Mouse (Mus musculus) heart, embryonic 10.5 days (tissue): ENCODE results near the gene Abtb1. TPM values are rescaled to one million over a fixed set of nuclear protein-coding genes. Genes with fewer than 3 reads are reported as not detected.

Experiments
- DNase-seq: peaks from one replicate; pipeline ENCODE4 v3.0.0-alpha.2; 2017; ENCODE audit warnings: low spot score
- H3K27ac ChIP-seq: fragments of 300-500 bp; sonication (generic); 2 replicates; pipeline ENCODE4 v1.5.1; 2016; ENCODE audit warnings: mild to moderate bottlenecking
- H3K27me3 ChIP-seq: fragments of 300-500 bp; sonication (generic); 2 replicates; pipeline ENCODE4 v1.6.1; 2016; ENCODE audit warnings: mild to moderate bottlenecking; ENCODE audit not compliant: poor library complexity, insufficient read depth, severe bottlenecking
- H3K36me3 ChIP-seq: fragments of 300-500 bp; sonication (generic); 2 replicates; pipeline ENCODE4 v1.6.1; 2016; ENCODE audit warnings: mild to moderate bottlenecking, moderate library complexity
- H3K4me1 ChIP-seq: fragments of 300-500 bp; sonication (generic); 2 replicates; pipeline ENCODE4 v1.6.1; 2016; ENCODE audit warnings: mild to moderate bottlenecking
- H3K4me3 ChIP-seq: fragments of 300-500 bp; sonication (generic); 2 replicates; pipeline ENCODE4 v1.5.1; 2016; ENCODE audit warnings: mild to moderate bottlenecking, moderate library complexity
- H3K9me3 ChIP-seq: fragments of 300-500 bp; sonication (generic); 2 replicates; pipeline ENCODE4 v1.6.1; 2016; ENCODE audit warnings: mild to moderate bottlenecking, moderate library complexity
- WGBS: fragments of 180-500 bp; shearing (Covaris S2); methylation state at CpG from one replicate; pipeline ENCODE4 v1.1.7; 2016; 5-methylcytosine and 5-hydroxymethylcytosine counted together
- polyA plus RNA-seq: library from polyadenylated mRNA; unstranded; fragments of >200 nt; fragmentation: Nextera tagmentation; extraction: Ambion mirVana; gene quantifications from 2 replicates; pipeline ENCODE4 v1.2.1, GENCODE M21; 2016

Abtb1 gene
- polyA plus RNA-seq: 20.9 and 23.5 TPM in 2 replicates

DNA sequence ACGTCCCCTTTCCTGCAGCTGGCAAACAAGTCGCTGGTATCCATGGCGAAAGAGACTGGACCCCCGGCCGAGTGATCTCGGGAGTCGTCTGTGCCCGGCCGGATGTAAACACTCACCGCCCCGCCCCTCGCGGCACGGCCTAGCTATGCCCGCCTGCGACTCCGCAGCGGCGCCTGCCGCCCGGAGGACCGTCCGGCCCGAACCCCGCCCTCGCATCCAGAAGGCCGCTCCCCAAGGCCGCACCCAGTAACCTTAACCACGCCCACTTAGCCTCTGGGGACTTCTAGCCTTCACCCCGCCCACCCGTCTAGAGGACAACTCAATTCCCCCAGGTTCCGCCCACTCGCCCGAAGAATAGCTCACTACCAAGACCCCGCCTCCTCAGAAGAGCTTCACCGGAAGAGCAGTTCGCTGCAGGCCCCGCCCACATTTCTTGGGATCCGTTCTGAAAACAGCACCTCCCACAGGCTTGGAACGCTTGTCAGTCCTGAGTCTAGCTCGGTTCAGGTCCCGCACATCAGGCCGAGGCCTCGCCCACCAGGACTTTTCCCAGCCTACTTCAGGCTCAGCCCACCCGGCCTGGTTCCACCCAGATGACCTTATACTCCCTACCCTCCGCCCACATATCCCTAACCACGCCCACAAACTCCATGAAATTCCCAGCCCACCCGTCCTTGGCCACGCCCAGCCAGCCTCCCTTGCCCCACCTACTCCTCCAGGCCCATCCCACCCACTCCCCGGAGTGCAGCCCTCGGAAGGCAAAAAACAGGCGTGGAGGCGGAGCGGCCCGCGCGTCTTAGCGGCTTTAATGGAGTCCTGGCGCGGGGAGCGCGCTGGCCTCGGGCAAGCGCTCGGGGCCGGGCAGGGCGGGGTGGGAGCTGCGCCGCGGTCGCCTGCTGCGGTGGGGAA lies at the start of gene Abtb1:
Gene Abtb1 (minus strand): TSS at position 204 of the 909 bp plus-strand sequence.
- peak; percentile 100 for DNase-seq
- Histone ChIP-seq H3K27me3 (no peaks in the 10 kb centered on the region), H3K27ac (peak within 1 kb of the TSS; percentile 93), H3K36me3 (peaks cover 25% of the 10 kb centered on the region), H3K4me1 (peaks cover 30% of the 10 kb centered on the region), H3K4me3 (peak within 1 kb of the TSS; percentile 78), H3K9me3 (no peaks in the 10 kb centered on the region)
- WGBS: under 1% methylated on average over 72 of the region's 72 CpGs

DNA sequence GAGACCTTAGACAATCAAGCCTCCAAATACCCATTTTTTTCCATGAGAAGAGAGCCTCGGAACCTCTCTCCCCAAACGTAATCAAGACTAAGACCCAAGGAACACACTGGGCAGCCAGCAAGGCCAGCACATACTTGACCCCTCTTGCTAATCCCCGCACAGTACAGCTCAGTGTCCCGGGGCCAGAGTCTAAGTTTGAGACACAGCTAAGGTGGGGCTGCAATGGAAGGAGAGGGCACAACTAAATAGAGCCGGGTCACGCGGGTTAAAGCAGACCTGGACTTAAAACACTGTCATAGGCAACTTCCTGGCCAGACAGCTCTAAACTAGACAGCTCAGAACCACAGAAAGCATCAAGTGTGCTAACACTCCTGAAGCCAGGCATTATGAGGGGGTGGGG lies 49.0 kb upstream of the Abtb1 start:
- 82% methylated on average over 7 of the region's 7 CpGs for WGBS
- Histone ChIP-seq H3K27ac (no peak overlapping the region), H3K9me3 (no peaks in the 10 kb centered on the region), H3K4me3 (no peak overlapping the region), H3K36me3 (peaks cover 100% of the 10 kb centered on the region), H3K27me3 (no peaks in the 10 kb centered on the region), H3K4me1 (0 out of 2 replicates have a peak, but pooled peaks cover 6% of the 10 kb centered on the region)
- no peak for DNase-seq

DNA sequence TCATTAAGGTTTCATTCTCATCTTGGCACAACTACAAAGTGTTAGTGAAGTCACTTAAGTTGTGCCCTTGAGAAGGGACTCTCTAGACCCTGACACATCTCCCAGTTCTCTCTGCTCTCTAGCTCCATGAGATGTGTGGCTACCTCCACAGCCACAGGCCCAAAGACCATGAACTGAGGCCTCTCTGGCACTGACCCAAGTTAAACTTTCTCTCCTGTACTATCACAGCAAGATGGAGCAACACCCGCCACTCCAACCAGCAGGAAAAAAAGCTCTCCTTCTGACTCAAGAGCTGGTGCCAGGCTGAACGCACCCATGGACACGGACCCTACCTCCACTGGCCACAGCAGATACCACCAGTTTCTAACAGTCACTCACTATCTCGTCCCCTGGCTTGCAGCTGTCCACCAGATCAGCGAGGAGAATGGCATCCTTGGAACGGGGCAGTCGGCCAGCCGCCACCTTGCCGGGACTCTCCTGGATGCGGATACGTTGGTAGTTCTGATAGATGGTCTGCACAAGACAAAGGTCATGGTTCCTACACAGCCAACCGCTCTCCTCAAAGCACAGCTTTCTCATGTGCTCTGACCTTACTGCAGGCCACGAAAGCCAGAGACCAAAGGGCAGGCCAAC lies 47.7 kb upstream of the Abtb1 start:
- H3K36me3 ChIP-seq: peaks cover 100% of the 10 kb centered on the region
- 90% methylated on average over 13 of the region's 13 CpGs for WGBS
- H3K4me3 ChIP-seq: no peak overlapping the region
- H3K4me1 ChIP-seq: no peaks in the 10 kb centered on the region
- H3K27ac ChIP-seq: no peak overlapping the region
- H3K27me3 ChIP-seq: no peaks in the 10 kb centered on the region
- no peak for DNase-seq
- no peaks in the 10 kb centered on the region for H3K9me3 ChIP-seq

DNA sequence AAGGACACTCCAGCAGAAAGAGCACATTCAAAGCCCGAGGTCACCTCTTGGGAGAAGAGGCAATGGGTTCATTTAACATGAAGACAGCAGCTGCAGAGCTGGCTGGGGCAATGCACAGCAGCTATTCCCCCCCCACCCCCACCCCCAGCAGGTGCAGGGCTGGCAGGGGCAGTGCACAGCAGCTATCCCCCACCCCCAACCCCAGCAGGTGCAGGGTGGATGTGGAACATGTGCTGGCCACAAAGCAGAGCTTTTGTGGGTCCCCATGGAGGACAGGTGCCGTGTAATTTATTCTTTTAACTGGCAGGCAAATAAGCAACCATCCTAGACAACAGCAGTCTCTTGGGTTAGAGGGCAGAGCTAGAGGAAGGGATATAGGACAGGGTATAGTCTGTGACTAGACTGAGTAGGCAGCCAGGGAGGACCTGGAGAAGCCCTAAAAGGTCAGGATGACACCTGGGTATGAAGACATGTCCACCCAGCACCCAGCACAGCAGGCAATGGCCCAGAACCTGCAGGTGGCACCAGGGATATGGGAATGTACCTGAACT lies 44.7 kb upstream of the Abtb1 start:
- no peak overlapping the region for H3K27ac ChIP-seq
- no peak for DNase-seq
- WGBS: 94% methylated on average over 2 of the region's 2 CpGs

DNA sequence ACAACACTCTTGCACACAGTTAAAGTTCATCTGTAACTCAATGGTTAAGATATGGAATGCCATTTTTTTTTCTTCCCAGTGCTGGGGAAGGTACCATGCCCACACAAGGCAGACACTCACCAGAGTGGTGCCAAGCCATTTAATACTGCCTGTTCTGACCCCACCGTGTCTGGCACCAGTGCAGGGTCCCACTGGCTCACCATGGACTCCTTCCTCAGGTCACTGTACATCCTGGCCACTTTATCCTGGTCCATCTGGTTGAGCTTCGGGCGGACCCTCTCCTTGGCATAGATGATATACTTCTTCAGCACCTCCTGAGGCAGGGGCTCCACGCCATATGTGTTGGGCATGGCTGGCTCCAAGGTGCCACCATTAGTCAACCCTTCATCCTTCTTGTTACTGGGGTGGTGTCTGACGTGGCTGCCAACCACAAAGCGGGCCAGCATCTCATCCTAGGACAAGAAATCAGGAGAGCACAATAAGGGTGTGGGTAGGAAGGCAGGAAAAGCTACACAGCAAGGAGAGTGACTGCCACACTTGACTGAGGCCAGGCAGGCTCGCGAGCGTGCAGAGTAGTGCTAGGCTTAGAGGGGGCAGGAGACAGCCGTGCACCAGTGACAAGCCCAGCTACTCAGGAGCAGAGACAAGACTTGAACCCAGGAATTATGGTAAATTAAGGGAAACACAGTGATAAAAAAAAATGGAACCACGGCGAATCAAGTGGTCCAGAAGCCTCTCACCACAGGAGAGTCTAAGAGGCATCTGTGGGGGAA lies 44.0 kb upstream of the Abtb1 start:
- Histone ChIP-seq H3K4me1 (no peaks in the 10 kb centered on the region), H3K27me3 (no peaks in the 10 kb centered on the region), H3K36me3 (peaks cover 99% of the 10 kb centered on the region), H3K9me3 (no peaks in the 10 kb centered on the region), H3K4me3 (no peak overlapping the region), H3K27ac (no peak overlapping the region)
- DNase-seq: no peak
- 93% methylated on average over 12 of the region's 12 CpGs for WGBS

More for the DNA sequence above, 44.7 kb upstream of the Abtb1 start:
- H3K4me1 ChIP-seq: no peaks in the 10 kb centered on the region
- no peak overlapping the region for H3K4me3 ChIP-seq
- H3K9me3 ChIP-seq: no peaks in the 10 kb centered on the region
- no peaks in the 10 kb centered on the region for H3K27me3 ChIP-seq
- peaks cover 100% of the 10 kb centered on the region for H3K36me3 ChIP-seq

DNA sequence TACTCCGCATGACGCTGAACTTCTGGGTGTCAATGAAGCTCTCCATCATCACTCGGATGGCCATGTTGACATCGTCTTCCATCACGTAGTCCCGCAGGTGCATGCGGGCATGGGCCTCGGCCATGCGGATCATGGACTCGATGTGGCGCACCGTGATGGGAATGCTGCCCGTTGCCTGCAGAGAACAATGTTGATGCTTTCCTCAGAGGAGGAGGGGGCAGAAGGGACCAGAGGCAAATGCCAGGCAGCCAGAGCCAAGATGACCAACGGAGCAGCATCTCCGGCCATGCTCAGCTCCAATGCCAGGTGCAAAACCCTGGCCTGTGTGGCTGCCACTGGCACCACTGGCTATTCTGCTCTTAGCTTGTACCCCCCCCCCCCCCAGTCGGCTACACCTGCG lies 42.9 kb upstream of the Abtb1 start:
- DNase-seq: no peak
- H3K4me1 ChIP-seq: no peaks in the 10 kb centered on the region
- H3K9me3 ChIP-seq: no peaks in the 10 kb centered on the region
- peaks cover 96% of the 10 kb centered on the region for H3K36me3 ChIP-seq
- 94% methylated on average over 17 of the region's 17 CpGs for WGBS
- no peak overlapping the region for H3K27ac ChIP-seq
- H3K27me3 ChIP-seq: no peaks in the 10 kb centered on the region
- H3K4me3 ChIP-seq: no peak overlapping the region

DNA sequence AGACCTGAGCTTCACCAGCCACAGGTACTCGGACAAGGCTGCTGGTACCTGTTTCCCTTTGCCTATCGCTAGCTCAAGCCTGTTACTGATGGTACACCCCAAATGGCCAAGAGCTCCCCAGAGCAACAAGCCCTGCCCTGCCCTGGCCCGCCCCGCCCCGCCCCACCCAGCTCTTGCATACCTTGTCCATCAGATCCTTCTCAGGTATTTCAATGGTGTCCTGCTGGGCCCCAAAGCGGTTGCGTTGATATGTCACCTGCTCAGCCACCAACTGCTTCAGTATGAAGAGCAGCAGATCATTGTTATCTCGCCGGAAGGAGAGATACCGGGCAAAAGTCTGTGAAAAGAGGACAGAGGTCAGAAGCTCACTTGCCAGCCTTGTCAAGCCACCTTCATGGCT lies 42.4 kb upstream of the Abtb1 start:
- DNase-seq: no peak
- no peaks in the 10 kb centered on the region for H3K27me3 ChIP-seq
- no peaks in the 10 kb centered on the region for H3K4me1 ChIP-seq
- peaks cover 91% of the 10 kb centered on the region for H3K36me3 ChIP-seq
- H3K9me3 ChIP-seq: no peaks in the 10 kb centered on the region
- 91% methylated on average over 10 of the region's 10 CpGs for WGBS
- no peak overlapping the region for H3K4me3 ChIP-seq
- no peak overlapping the region for H3K27ac ChIP-seq

DNA sequence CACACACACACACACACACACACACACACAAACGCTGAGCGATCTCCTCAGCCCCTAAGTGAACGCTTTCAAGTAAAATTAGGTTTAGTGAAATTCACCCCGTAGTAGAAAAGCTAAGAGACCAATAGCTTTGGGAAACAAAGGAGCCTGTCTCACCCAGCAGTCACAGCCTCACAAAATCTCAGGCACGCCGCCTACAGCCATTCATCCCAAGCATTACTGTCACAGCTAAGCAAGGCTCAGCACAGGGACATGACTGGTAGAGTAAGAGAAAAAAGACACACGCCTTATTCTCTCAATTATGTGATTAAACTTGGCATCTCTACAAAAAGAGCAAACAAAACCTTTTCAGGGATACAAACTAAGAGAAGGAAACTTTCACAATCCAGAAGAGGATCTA lies 39.5 kb upstream of the Abtb1 start:
- Histone ChIP-seq H3K4me1 (no peaks in the 10 kb centered on the region), H3K9me3 (no peaks in the 10 kb centered on the region), H3K27ac (no peak overlapping the region), H3K4me3 (no peak overlapping the region), H3K27me3 (no peaks in the 10 kb centered on the region), H3K36me3 (peaks cover 63% of the 10 kb centered on the region)
- 87% methylated on average over 7 of the region's 7 CpGs for WGBS
- DNase-seq: no peak

DNA sequence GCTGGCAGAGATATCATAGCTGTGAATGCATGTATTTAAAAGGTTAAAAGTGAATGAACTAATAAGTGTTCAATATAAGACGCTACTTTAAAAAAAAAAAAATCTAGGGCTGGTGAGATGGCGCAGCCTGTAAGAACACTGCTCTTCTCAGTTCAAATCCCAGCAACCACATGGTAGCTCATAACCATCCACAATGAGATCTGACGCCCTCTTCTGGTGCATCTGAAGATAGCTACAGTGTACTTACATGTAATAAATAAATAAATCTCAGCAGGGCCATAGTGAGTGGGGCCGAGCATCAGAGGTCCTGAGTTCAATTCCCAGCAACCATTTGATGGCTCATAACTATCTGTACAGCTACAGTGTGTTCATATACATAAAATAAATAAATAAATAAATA lies 37.7 kb upstream of the Abtb1 start:
- H3K27ac ChIP-seq: no peak overlapping the region
- peaks cover 7% of the 10 kb centered on the region for H3K4me1 ChIP-seq
- no peak overlapping the region for H3K4me3 ChIP-seq
- peaks cover 44% of the 10 kb centered on the region for H3K36me3 ChIP-seq
- H3K9me3 ChIP-seq: no peaks in the 10 kb centered on the region
- H3K27me3 ChIP-seq: peaks cover 15% of the 10 kb centered on the region
- whole genome bisulfite sequencing: 65% methylated on average over 4 of the region's 4 CpGs
- no peak for DNase-seq

DNA sequence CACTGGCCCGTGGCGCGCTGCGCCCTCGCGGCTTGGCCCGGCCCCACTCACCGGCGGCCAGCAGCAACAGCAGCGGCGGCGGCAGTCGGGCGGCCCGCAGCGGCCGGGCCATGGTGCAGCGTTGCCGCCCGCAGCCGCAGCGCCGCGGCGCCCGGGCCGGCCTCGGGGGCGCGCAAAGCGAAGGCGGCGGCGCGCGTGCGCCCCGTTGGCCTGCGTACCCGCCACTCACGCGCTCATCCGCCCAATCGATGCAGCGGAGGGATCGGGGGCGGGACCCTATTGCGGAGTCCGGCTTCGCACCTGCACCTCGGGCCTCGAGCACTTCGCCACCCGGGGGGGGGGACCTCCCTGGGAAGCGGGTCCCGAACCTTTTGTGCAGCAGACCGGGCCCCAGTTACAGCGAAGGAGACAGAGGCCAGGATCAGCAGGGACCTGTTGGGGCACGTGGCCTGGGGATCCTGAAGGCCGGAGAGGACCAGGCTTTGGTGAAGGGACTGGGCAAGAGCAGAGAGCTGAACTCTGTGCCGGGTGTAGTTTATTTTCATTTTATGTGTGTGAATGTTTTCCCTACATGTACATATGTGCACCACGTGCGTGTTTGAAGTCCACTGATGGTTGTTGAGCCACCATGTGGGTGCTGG lies 33.2 kb upstream of the Abtb1 start, which contains the start of gene Podxl2:
Gene Podxl2 (minus strand): TSS at position 177 of the 641 bp plus-strand sequence.
- WGBS: 11% methylated on average over 63 of the region's 63 CpGs
- peak within 1 kb of the TSS; percentile 86 for H3K27ac ChIP-seq
- H3K4me3 ChIP-seq: peak within 1 kb of the TSS; percentile 81
- peak; percentile 86 for DNase-seq
- H3K9me3 ChIP-seq: no peaks in the 10 kb centered on the region
- peaks cover 2% of the 10 kb centered on the region; the same call in 1 of the 2 replicates for H3K36me3 ChIP-seq
- peaks cover 19% of the 10 kb centered on the region for H3K4me1 ChIP-seq
- H3K27me3 ChIP-seq: peaks cover 45% of the 10 kb centered on the region

DNA sequence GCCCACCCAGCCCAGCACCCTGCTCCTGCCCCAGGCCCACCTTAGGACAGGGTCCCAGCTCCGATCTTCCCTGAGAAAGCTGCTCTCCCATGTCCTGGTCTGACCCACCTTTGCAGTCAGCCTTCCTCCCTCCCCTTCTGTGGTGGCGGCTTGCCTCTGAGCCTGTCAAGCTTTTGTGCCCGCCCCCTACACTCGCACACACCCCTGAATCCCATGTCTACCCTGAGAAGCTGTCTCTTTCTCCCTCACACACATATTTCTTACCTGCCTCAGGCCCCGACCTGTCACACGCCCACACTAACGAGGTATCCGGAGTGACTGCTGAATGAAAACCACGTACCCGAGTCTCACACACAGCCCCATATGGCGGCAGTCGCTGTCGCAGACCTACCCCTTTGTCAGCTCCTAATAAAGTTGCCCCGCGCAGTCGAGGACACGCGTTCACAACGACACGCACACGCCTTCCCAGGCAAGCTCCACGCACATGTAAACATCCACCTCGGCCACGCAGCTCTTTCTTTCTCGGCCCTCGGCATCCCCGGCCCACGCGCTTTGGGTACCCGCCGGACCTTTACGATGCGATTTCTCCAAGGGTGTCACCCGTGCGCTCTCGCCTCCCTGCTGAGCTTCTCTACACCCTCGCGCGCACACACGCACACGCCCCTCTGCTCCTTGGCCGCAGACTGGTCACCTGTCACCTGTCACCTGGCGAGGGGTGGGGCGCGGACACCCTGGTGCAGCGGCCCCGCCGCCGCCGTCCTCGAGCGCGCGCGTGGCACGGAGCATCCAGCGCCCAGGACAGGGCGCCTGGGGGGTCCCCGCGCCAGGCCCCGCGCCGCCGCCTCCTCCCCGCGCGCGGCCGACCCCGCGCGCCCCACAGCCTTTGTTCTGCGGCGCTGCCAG lies 32.4 kb upstream of the Abtb1 start:
- Histone ChIP-seq H3K27me3 (peaks cover 45% of the 10 kb centered on the region), H3K4me1 (peaks cover 19% of the 10 kb centered on the region), H3K9me3 (no peaks in the 10 kb centered on the region), H3K4me3 (peak overlapping the region; percentile 81), H3K27ac (peak overlapping the region; percentile 86), H3K36me3 (no peaks in the 10 kb centered on the region)
- 5% methylated on average over 74 of the region's 74 CpGs for WGBS
- DNase-seq: no peak
